Mouse (Mus musculus): ENCODE results near the gene Gpam. TPM values are rescaled to one million over a fixed set of nuclear protein-coding genes. Genes with fewer than 3 reads are reported as not detected.

Gpam gene
- total RNA-seq, 2 experiments from 2014 or later = 0.38 to 1.9 TPM

GRCm38 (mm10) chr19:55076822-55077221, 50.2 kb downstream of the Gpam start:
- no peak for ATAC-seq (replicated peaks; ENCODE audit: low FRiP score, poor library complexity, severe bottlenecking)

- ATAC-seq (replicated peaks; ENCODE audit: low FRiP score, poor library complexity, severe bottlenecking) = no peak
These were observed 54.0 kb downstream of the Gpam start for GRCm38 (mm10) chr19:55073004-55073403.

- ATAC-seq (replicated peaks; ENCODE audit: low FRiP score, poor library complexity, severe bottlenecking) = no peak
These were observed 58.0 kb downstream of the Gpam start for GRCm38 (mm10) chr19:55069054-55069453.

GRCm38 (mm10) chr19:55063272-55063671, 63.8 kb downstream of the Gpam start:
- no peak for ATAC-seq (replicated peaks; ENCODE audit: low FRiP score, poor library complexity, severe bottlenecking)

GRCm38 (mm10) chr19:55062501-55062900, 64.5 kb downstream of the Gpam start:
- no peak for ATAC-seq (replicated peaks; ENCODE audit: low FRiP score, poor library complexity, severe bottlenecking)

GRCm38 (mm10) chr19:55061951-55062350, 65.1 kb downstream of the Gpam start:
- no peak for ATAC-seq (replicated peaks; ENCODE audit: low FRiP score, poor library complexity, severe bottlenecking)

GRCm38 (mm10) chr19:55061447-55061901, 65.6 kb downstream of the Gpam start:
- ATAC-seq (replicated peaks; ENCODE audit: low FRiP score, poor library complexity, severe bottlenecking) = no peak

GRCm38 (mm10) chr19:55060964-55061363, 66.1 kb downstream of the Gpam start:
- ATAC-seq (replicated peaks; ENCODE audit: low FRiP score, poor library complexity, severe bottlenecking) = 0 out of 2 replicates have a peak, but pooled peaks have one; percentile 61

GRCm38 (mm10) chr19:55057483-55057882, 69.6 kb downstream of the Gpam start:
- ATAC-seq (replicated peaks; ENCODE audit: low FRiP score, poor library complexity, severe bottlenecking) = no peak

GRCm38 (mm10) chr19:55055634-55056269, 71.3 kb downstream of the Gpam start:
- ATAC-seq (replicated peaks; ENCODE audit: low FRiP score, poor library complexity, severe bottlenecking) = no peak

- no peak for ATAC-seq (replicated peaks; ENCODE audit: low FRiP score, poor library complexity, severe bottlenecking)
These were observed 73.9 kb downstream of the Gpam start for GRCm38 (mm10) chr19:55053163-55053562.

- ATAC-seq (replicated peaks; ENCODE audit: low FRiP score, poor library complexity, severe bottlenecking) = no peak
These were observed 89.6 kb downstream of the Gpam start for GRCm38 (mm10) chr19:55037406-55037805.

- no peak for ATAC-seq (replicated peaks; ENCODE audit: low FRiP score, poor library complexity, severe bottlenecking)
These were observed 108.2 kb downstream of the Gpam start for GRCm38 (mm10) chr19:55018872-55019271.

Other genes with a start within 250 kb of the Gpam start
- gene Tectb, start 53.5 kb upstream of the Gpam start, total RNA-seq (2015; ENCODE audit: low replicate concordance) = not detected in 2 replicates
- gene Tectb, start 53.5 kb upstream of the Gpam start, total RNA-seq (2017; ENCODE audit: low replicate concordance) = not detected in 2 replicates
- gene Gucy2g, start 114.0 kb upstream of the Gpam start, total RNA-seq (2015; ENCODE audit: low replicate concordance) = 0.58 TPM in 1 of 2 replicates, not detected in the other
- not detected in 2 replicates for gene Gucy2g, start 114.0 kb upstream of the Gpam start, total RNA-seq (2017; ENCODE audit: low replicate concordance)
- gene Acsl5, start 124.7 kb upstream of the Gpam start, total RNA-seq (2015; ENCODE audit: low replicate concordance) = 39.6 and 74.4 TPM in 2 replicates
- gene Acsl5, start 124.7 kb upstream of the Gpam start, total RNA-seq (2017; ENCODE audit: low replicate concordance) = 27.5 and 31.5 TPM in 2 replicates
- 12.7 and 17.5 TPM in 2 replicates for gene Zdhhc6, start 188.8 kb upstream of the Gpam start, total RNA-seq (2015; ENCODE audit: low replicate concordance)
- gene Zdhhc6, start 188.8 kb upstream of the Gpam start, total RNA-seq (2017; ENCODE audit: low replicate concordance) = 10.0 and 11.8 TPM in 2 replicates
- gene Vti1a, start 189.1 kb upstream of the Gpam start, total RNA-seq (2015; ENCODE audit: low replicate concordance) = 10.2 and 16.9 TPM in 2 replicates
- 18.0 and 19.2 TPM in 2 replicates for gene Vti1a, start 189.1 kb upstream of the Gpam start, total RNA-seq (2017; ENCODE audit: low replicate concordance)